Mouse (Mus musculus): ENCODE results near the gene Vstm2b. TPM values are rescaled to one million over a fixed set of nuclear protein-coding genes. Genes with fewer than 3 reads are reported as not detected.
A peak's percentile ranks its signal among the peaks of the same experiment; 100 is the strongest.

Vstm2b gene
- polyA plus RNA-seq (2014; fragmentation: Nextera tagmentation; extraction: Ambion mirVana), result 0.46 TPM in 1 of 2 replicates, not detected in the other

GRCm38 (mm10) chr7:40898096-40898710 is at the start of gene Vstm2b:
Vstm2b (plus strand) TSS chr7:40898328.
- no peak for ATAC-seq (ENCODE audit: insufficient number of reproducible peaks, insufficient read depth, low FRiP score, low read depth)
- Histone ChIP-seq H3K4me1 (ENCODE audit: control insufficient read depth in 2 of 2, insufficient read depth in 2 of 2, low read length in 2 of 2) (peaks cover 0 to 13% of the 10 kb centered on the region in 2 experiments; a peak in 1 of 4 replicates), H3K4me2 (ENCODE audit: low read length) (peak within 1 kb of the TSS; percentile 96), H3K27ac (replicated peaks in 1 of 2; ENCODE audit: control insufficient read depth in 1 of 2, insufficient read depth in 1 of 2, low read depth in 2 of 2, low read length in 2 of 2) (no peak within 1 kb of the TSS), H3K4me3 (ENCODE audit: control insufficient read depth in 1 of 2, insufficient read depth in 1 of 2, low read depth in 1 of 2, low read length in 2 of 2) (peak within 1 kb of the TSS; percentile 47 to 51), H3K9ac (ENCODE audit: low read length) (peak within 1 kb of the TSS; percentile 60), H3K27me3 (ENCODE audit: control insufficient read depth, insufficient read depth, low read length) (peaks cover 88% of the 10 kb centered on the region), H3K36me3 (ENCODE audit: control insufficient read depth, insufficient read depth, low read length) (no peaks in the 10 kb centered on the region), H3K9me3 (ENCODE audit: control insufficient read depth, low read length) (no peaks in the 10 kb centered on the region)
- WGBS, result 1% methylated on average over 24 of the region's 35 CpGs

GRCm38 (mm10) chr7:40856088-40856625 is 42.0 kb upstream of the Vstm2b start:
- Histone ChIP-seq H3K9me3 (ENCODE audit: control insufficient read depth, low read length) (no peaks in the 10 kb centered on the region), H3K27ac (replicated peaks in 1 of 2; ENCODE audit: control insufficient read depth in 1 of 2, insufficient read depth in 1 of 2, low read depth in 2 of 2, low read length in 2 of 2) (no peak overlapping the region), H3K27me3 (ENCODE audit: control insufficient read depth, insufficient read depth, low read length) (no peaks in the 10 kb centered on the region), H3K9ac (ENCODE audit: low read length) (no peak overlapping the region), H3K4me1 (ENCODE audit: control insufficient read depth in 2 of 2, insufficient read depth in 2 of 2, low read length in 2 of 2) (no peaks in the 10 kb centered on the region), H3K4me3 (ENCODE audit: control insufficient read depth in 1 of 2, insufficient read depth in 1 of 2, low read depth in 1 of 2, low read length in 2 of 2) (no peak overlapping the region), H3K4me2 (ENCODE audit: low read length) (no peak overlapping the region), H3K36me3 (ENCODE audit: control insufficient read depth, insufficient read depth, low read length) (no peaks in the 10 kb centered on the region)
- no peak for ATAC-seq (ENCODE audit: insufficient number of reproducible peaks, insufficient read depth, low FRiP score, low read depth)
- WGBS, result 72% methylated on average over 7 of the region's 7 CpGs

GRCm38 (mm10) chr7:40873380-40873990 is 24.6 kb upstream of the Vstm2b start:
- H3K4me1 ChIP-seq (ENCODE audit: control insufficient read depth in 2 of 2, insufficient read depth in 2 of 2, low read length in 2 of 2), result no peaks in the 10 kb centered on the region
- no peak overlapping the region for H3K9ac ChIP-seq (ENCODE audit: low read length)
- H3K27me3 ChIP-seq (ENCODE audit: control insufficient read depth, insufficient read depth, low read length), result no peaks in the 10 kb centered on the region
- 55% methylated on average over 7 of the region's 7 CpGs for WGBS
- no peaks in the 10 kb centered on the region for H3K36me3 ChIP-seq (ENCODE audit: control insufficient read depth, insufficient read depth, low read length)
- ATAC-seq (ENCODE audit: insufficient number of reproducible peaks, insufficient read depth, low FRiP score, low read depth), result no peak
- H3K4me3 ChIP-seq (ENCODE audit: control insufficient read depth in 1 of 2, insufficient read depth in 1 of 2, low read depth in 1 of 2, low read length in 2 of 2), result no peak overlapping the region
- H3K4me2 ChIP-seq (ENCODE audit: low read length), result no peak overlapping the region
- H3K27ac ChIP-seq (replicated peaks in 1 of 2; ENCODE audit: control insufficient read depth in 1 of 2, insufficient read depth in 1 of 2, low read depth in 2 of 2, low read length in 2 of 2), result no peak overlapping the region
- no peaks in the 10 kb centered on the region for H3K9me3 ChIP-seq (ENCODE audit: control insufficient read depth, low read length)

- Histone ChIP-seq H3K9ac (ENCODE audit: low read length) (no peak overlapping the region), H3K9me3 (ENCODE audit: control insufficient read depth, low read length) (no peaks in the 10 kb centered on the region), H3K36me3 (ENCODE audit: control insufficient read depth, insufficient read depth, low read length) (no peaks in the 10 kb centered on the region), H3K4me1 (ENCODE audit: control insufficient read depth in 2 of 2, insufficient read depth in 2 of 2, low read length in 2 of 2) (no peaks in the 10 kb centered on the region), H3K4me3 (ENCODE audit: control insufficient read depth in 1 of 2, insufficient read depth in 1 of 2, low read depth in 1 of 2, low read length in 2 of 2) (no peak overlapping the region), H3K27ac (replicated peaks in 1 of 2; ENCODE audit: control insufficient read depth in 1 of 2, insufficient read depth in 1 of 2, low read depth in 2 of 2, low read length in 2 of 2) (no peak overlapping the region), H3K4me2 (ENCODE audit: low read length) (no peak overlapping the region), H3K27me3 (ENCODE audit: control insufficient read depth, insufficient read depth, low read length) (no peaks in the 10 kb centered on the region)
- no peak for ATAC-seq (ENCODE audit: insufficient number of reproducible peaks, insufficient read depth, low FRiP score, low read depth)
- WGBS, result 63% methylated on average over 8 of the region's 8 CpGs
These were observed 13.2 kb upstream of the Vstm2b start for GRCm38 (mm10) chr7:40884855-40885489.

GRCm38 (mm10) chr7:40888358-40888757 is 9.8 kb upstream of the Vstm2b start:
- Histone ChIP-seq H3K9me3 (ENCODE audit: control insufficient read depth, low read length) (no peaks in the 10 kb centered on the region), H3K27ac (replicated peaks in 1 of 2; ENCODE audit: control insufficient read depth in 1 of 2, insufficient read depth in 1 of 2, low read depth in 2 of 2, low read length in 2 of 2) (no peak overlapping the region), H3K4me2 (ENCODE audit: low read length) (no peak overlapping the region), H3K27me3 (ENCODE audit: control insufficient read depth, insufficient read depth, low read length) (no peaks in the 10 kb centered on the region), H3K4me3 (ENCODE audit: control insufficient read depth in 1 of 2, insufficient read depth in 1 of 2, low read depth in 1 of 2, low read length in 2 of 2) (no peak overlapping the region), H3K36me3 (ENCODE audit: control insufficient read depth, insufficient read depth, low read length) (no peaks in the 10 kb centered on the region), H3K4me1 (ENCODE audit: control insufficient read depth in 2 of 2, insufficient read depth in 2 of 2, low read length in 2 of 2) (no peaks in the 10 kb centered on the region), H3K9ac (ENCODE audit: low read length) (no peak overlapping the region)
- no peak for ATAC-seq (ENCODE audit: insufficient number of reproducible peaks, insufficient read depth, low FRiP score, low read depth)
- WGBS, result 79% methylated on average over 3 of the region's 3 CpGs

GRCm38 (mm10) chr7:40896964-40897363 is 1.2 kb upstream of the Vstm2b start:
- H3K9ac ChIP-seq (ENCODE audit: low read length), result no peak overlapping the region
- H3K4me2 ChIP-seq (ENCODE audit: low read length), result no peak overlapping the region
- H3K4me1 ChIP-seq (ENCODE audit: control insufficient read depth in 2 of 2, insufficient read depth in 2 of 2, low read length in 2 of 2), result peaks cover 0 to 13% of the 10 kb centered on the region in 2 experiments; a peak in 1 of 4 replicates
- H3K36me3 ChIP-seq (ENCODE audit: control insufficient read depth, insufficient read depth, low read length), result no peaks in the 10 kb centered on the region
- H3K4me3 ChIP-seq (ENCODE audit: control insufficient read depth in 1 of 2, insufficient read depth in 1 of 2, low read depth in 1 of 2, low read length in 2 of 2), result no peak overlapping the region
- H3K27ac ChIP-seq (replicated peaks in 1 of 2; ENCODE audit: control insufficient read depth in 1 of 2, insufficient read depth in 1 of 2, low read depth in 2 of 2, low read length in 2 of 2), result no peak overlapping the region
- no peaks in the 10 kb centered on the region for H3K9me3 ChIP-seq (ENCODE audit: control insufficient read depth, low read length)
- whole genome bisulfite sequencing, result 52% methylated on average over 4 of the region's 4 CpGs
- H3K27me3 ChIP-seq (ENCODE audit: control insufficient read depth, insufficient read depth, low read length), result peaks cover 75% of the 10 kb centered on the region
- no peak for ATAC-seq (ENCODE audit: insufficient number of reproducible peaks, insufficient read depth, low FRiP score, low read depth)

GRCm38 (mm10) chr7:40898711-40899375 is 715 bp downstream of the Vstm2b start:
- no peaks in the 10 kb centered on the region for H3K9me3 ChIP-seq (ENCODE audit: control insufficient read depth, low read length)
- H3K4me1 ChIP-seq (ENCODE audit: control insufficient read depth in 2 of 2, insufficient read depth in 2 of 2, low read length in 2 of 2), result peaks cover 0 to 13% of the 10 kb centered on the region in 2 experiments; a peak in 1 of 4 replicates
- H3K4me3 ChIP-seq (ENCODE audit: control insufficient read depth in 1 of 2, insufficient read depth in 1 of 2, low read depth in 1 of 2, low read length in 2 of 2), result peak overlapping the region; percentile 47 to 51
- no peaks in the 10 kb centered on the region for H3K36me3 ChIP-seq (ENCODE audit: control insufficient read depth, insufficient read depth, low read length)
- H3K9ac ChIP-seq (ENCODE audit: low read length), result peak overlapping the region; percentile 60
- H3K4me2 ChIP-seq (ENCODE audit: low read length), result peak overlapping the region; percentile 96
- H3K27me3 ChIP-seq (ENCODE audit: control insufficient read depth, insufficient read depth, low read length), result peaks cover 94% of the 10 kb centered on the region
- no peak for ATAC-seq (ENCODE audit: insufficient number of reproducible peaks, insufficient read depth, low FRiP score, low read depth)
- WGBS, result 1% methylated on average over 65 of the region's 70 CpGs
- H3K27ac ChIP-seq (replicated peaks in 1 of 2; ENCODE audit: control insufficient read depth in 1 of 2, insufficient read depth in 1 of 2, low read depth in 2 of 2, low read length in 2 of 2), result no peak overlapping the region

Data from heart, embryonic 14.5 days (tissue).